Mouse (Mus musculus): ENCODE results near the gene Zbtb40.
A peak's percentile ranks its signal among the peaks of the same experiment; 100 is the strongest.

Gene Zbtb40

DNA sequence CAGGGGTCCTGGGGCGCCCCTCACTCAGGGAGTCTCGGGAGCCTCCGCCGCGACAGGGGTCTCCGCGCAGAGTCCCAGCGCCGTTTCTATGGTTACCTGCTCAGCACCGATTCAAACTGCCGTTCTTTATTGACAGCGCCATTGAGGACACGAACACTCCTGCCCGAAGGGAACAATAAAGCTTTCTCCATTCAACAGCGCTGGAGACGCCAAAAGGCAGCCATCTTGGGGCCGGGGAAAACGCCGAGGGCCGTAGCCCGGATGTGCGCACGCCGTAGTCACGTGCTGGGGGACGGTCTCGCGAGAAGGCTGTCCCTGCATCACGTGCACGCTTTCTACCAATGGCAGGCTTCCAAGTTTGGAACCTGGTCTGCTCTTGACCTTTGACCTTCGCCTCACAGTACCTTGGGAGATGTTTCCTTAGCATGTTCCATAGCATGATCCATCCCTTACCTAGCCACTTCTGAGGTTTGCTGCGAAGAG, at the start of gene Zbtb40:
Gene Zbtb40, minus strand, starts transcription at position 252 of the 483 bp plus-strand sequence.
- DNase-seq (ENCODE audit: low read depth, low spot score) = peak; percentile 96

GRCm38 (mm10) chr4:137097984-137098327, 49.4 kb upstream of the Zbtb40 start:
- DNase-seq (ENCODE audit: low read depth, low spot score) = no peak

DNA sequence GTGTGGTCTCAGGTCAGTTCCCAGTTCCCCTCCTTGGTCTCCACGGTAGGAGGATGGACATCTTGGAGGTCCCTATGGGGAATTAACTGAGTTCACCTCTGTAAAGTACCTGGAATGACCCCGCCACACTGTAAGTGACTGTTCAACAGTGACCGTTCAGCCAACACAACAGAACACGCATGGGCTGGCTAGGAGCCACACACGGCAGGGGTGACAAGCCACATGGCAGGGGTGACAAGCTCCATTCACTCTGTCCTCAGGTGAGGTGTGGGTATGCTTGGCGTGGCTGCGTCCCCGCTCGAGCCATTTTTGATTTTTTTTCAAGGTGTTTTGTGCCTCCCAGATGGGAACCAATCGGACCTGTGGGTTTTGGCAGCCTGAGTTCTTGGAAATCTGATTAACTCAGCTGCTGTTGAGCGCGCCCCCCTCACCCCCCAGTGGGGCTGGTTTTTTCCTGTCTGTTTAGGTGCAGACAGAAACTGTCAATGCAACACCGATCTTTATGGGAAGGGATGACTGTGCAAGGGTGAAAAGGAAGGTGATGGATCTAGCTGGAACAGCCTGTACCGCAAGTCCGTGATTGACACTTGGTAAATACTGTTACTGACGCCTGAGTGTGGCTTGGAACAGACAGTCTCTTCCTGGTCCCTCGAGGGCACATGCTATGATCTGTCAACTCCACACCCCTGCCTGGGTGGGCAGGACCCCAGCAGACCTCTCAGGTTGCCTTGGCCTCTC, 48.8 kb upstream of the Zbtb40 start:
- no peak for DNase-seq (ENCODE audit: low read depth, low spot score)

DNA sequence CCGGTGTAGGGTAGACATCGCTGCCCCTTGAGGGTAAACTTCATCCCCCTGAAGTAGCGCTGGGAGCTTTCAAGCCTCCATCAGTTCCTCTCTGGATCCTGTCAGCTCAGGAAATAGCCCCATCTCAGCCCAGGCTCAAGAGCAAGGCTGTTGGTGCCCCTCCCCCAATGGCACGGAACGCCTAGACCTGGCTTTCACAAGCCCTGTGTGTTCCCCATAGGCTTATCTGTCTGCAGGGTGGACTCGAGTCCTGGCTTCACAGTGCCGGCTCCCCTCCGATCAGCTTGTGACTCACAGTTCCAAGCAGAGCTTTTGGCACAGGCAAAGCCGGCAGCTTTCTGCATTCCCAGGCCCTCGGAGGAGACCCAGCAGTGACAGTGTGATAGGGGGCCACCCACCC, 47.8 kb upstream of the Zbtb40 start:
- no peak for DNase-seq (ENCODE audit: low read depth, low spot score)

DNA sequence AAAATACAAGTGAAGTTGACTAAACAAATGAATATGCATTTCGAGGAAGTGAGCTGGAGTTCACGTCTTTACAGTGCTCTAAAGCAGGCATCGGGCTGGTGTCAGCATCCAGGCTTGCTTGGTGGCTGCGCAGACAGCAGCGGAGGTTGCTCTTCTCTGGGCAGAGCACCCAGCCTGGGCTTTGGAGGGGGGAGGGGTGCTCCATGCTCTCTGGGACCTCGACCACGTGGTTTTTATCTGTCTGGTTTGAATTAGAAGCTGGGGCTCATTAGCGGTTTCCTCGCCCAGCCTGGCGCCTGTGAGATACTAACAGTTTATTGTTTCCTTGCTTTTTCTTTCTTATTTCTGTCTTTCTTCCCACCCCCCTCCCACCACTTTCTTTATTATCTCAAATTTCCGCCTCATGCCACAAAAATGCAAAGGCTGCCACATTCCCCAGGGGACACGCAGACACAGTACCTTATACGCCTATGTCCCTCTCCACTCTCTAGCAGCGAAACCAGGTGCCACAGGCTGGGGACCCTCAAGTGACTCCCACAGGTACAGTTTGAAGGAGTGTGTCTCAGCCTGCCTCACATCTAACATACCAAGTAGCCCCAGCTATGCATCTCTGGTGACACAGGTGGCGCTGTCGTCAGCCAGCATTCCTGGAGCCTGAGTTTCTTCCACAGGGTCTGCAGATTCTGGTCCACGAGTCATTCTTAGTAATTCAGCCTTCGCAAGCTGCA, 36.6 kb upstream of the Zbtb40 start:
- no peak for DNase-seq (ENCODE audit: low read depth, low spot score)

DNA sequence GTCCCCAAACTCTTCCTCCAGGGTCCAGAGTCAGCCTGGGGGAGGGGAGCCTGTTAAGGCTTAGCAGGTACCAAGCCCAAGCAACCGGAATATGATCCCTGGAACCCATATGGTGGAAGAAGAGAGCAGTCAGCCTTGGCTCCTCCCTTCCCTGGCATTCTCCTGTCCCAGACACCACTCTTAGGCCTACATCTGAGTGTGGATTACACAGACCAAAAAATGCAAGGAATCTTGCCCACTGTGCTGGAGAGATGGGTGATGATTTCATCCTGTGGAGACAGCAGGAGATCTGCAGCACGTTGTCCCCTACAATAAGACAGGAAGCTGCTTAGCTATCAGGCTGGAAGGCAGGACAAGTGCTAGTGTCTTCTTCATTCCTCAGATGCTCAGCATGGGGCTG, 34.3 kb upstream of the Zbtb40 start:
- no peak for DNase-seq (ENCODE audit: low read depth, low spot score)

DNA sequence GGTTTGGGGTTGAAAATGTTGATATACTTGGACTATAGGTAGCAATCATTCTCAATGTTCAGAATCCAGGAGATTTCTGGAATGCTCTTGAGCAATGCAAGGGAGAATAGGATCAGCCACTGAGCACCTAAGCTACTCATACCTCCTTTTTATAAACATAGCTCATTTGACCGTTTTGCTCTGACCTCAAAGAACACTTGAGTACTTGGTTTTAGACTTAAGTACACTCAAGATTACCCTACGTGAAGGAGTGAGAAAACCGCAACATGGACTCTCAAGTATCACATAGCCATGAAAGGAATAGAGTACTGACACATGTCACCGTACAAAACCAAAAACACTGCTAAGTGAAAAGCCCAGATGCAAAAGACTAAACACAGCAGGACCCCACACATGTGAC, 32.8 kb upstream of the Zbtb40 start:
- DNase-seq (ENCODE audit: low read depth, low spot score) = no peak

DNA sequence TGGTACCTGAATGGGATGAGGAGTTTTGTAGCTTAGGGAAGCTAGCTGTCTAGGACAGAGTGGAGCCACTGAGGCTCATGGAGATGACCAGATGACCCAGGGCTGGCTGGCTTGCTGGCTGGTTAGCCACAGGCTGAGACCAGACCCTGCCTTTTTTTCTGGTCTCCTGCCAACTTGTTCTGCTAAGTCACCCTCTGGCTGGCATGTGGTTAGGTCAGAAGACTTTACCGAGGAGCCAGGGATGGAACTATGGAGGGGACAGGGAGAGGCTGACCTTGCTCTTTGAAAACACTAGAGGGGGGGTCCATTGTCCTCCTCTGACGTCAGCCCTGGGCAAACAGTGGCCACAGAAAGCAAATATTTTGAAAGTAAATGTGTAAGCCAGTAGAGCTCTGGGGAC, 28.6 kb upstream of the Zbtb40 start:
- no peak for DNase-seq (ENCODE audit: low read depth, low spot score)

GRCm38 (mm10) chr4:137071204-137071603, 22.6 kb upstream of the Zbtb40 start:
- no peak for DNase-seq (ENCODE audit: low read depth, low spot score)

DNA sequence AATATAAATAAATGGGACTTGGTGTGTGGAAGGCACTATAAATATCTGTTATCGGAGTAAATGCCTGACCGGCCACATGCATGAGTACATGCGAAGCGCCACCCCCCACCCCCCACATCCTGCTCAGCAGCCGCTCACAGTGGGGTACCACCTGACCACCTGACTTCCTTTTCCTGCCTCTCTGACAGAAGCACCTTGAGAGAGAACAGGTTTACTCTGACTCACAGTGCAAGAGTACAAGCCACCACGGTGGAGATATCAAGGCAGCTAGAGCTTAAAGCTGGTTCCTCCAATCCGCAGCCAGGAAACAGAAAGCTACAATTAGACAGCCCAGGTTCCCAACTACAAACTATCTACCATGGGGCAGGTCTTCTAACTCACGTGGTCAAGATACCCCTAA, 19.9 kb upstream of the Zbtb40 start:
- DNase-seq (ENCODE audit: low read depth, low spot score) = no peak

GRCm38 (mm10) chr4:137065846-137066245, 17.2 kb upstream of the Zbtb40 start:
- DNase-seq (ENCODE audit: low read depth, low spot score) = no peak

DNA sequence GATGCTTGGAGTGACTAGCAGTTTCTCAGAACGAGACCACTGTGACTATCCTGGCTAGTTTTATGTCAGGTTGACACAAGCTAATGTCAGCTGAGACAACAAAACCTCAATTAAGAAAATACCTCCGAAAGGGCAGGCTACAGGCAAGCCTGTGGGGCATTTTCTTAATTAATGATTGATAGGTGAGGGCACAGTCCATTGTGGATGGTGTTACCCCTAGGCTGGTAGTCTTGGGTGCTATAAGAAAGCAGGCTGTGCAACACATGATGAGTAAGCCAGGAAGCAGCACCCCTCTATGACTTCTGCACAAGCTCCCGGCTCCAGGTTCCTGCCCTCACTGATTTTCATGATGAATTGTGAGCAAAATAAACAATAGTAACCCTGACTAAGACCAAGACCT, 6.3 kb upstream of the Zbtb40 start:
- no peak for DNase-seq (ENCODE audit: low read depth, low spot score)

DNA sequence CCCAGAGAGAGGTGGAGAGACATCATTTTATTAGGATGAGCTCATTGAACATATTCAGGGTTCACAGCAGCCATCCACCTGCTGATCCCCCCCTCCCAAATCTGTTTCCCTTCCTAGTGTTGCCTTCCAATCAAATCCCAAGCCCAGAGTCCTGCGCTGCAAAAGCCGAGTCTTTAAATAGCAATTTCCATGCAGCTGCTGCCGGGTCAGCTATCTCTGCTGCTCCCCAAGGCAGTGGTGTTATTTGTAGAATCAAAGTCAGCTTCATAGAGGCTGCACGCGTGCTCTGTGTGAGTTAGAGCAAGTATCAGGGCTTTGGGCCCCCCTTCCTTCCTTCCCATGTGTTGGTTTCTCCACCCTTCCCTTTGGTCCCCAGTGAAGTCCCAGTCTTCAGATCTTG, 5.2 kb upstream of the Zbtb40 start:
- no peak for DNase-seq (ENCODE audit: low read depth, low spot score)

GRCm38 (mm10) chr4:137047840-137048549, 606 bp downstream of the Zbtb40 start:
- DNase-seq (ENCODE audit: low read depth, low spot score) = no peak

GRCm38 (mm10) chr4:137046110-137046509, 2.5 kb downstream of the Zbtb40 start:
- DNase-seq (ENCODE audit: low read depth, low spot score) = no peak

DNA sequence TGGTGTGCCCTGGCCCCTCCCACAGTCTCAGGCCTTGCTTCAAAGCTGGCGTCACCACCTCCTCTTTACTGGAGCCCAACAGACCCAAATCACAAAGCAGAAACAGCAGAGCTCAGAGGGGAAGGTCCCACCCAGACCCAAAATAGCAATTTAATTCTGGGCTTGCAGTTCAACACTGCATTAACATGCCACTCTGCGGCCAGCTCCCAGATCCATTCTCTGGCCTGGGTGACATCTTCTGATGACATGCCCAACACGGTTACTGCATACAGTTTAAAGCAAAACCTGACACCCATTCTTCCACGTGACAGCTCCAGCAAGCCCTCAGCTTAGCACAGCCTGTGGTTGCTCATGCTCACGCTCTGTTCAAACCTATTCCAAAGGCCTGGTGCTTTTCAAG, 4.1 kb downstream of the Zbtb40 start:
- no peak for DNase-seq (ENCODE audit: low read depth, low spot score)

DNA sequence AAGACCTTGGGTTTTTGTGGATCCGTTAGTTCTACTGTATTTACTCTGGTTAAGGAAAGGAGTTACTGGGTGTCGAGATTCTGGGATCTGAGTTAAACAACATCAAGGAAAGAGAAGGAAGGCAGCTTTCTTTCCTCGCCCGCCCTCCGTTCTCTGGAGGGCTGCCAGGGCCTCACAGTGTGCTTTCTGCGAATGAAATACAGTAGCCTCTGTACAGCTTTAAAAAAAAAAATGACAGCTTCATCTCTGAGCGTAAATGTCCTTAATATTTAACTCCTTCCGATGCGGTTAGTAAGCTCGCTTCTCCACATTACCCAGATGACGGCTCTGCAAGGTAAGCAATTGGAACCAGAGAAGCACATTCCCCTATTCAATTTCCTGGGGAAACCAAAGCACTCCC, 4.8 kb downstream of the Zbtb40 start:
- no peak for DNase-seq (ENCODE audit: low read depth, low spot score)

DNA sequence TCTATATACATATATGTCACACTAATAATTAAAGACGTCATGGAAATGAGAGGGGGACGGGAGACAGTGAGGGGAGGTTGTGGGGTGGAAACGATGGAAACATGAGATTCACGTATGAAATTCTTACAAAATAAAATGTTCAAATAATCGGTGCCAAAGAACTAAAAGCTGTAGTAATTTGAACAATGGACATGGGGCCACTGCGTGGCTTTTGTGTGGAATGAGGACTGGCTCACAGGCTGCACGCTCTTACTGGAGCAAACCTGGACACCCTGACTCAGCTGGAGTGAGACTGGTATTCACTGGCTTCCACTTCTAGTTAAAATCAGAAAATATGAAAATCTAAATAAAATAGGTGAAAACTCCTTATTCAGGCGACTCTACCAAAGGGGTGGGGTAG, 6.6 kb downstream of the Zbtb40 start:
- DNase-seq (ENCODE audit: low read depth, low spot score) = no peak

DNA sequence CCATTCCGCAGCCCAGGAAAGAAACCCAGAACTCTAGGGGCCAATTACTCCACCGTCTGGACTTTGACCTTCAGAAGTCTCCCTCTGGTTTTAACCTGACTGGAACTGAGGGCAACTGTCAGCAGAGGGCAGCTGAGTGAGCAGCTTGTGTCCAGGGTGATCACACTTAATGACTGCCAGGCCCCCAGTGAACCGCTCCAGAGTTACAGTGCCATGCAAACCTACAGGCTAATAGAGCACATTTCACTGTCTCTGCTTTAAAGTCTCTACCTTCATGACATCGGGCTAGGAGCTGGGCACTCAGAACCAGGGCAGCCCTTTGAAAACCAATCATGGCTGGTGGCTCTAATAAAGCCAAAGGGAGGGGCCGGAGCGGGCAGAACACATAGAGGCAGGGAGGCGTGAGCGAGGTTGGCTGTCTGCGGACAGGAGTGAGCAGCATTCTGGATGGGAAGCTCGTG, 7.4 kb downstream of the Zbtb40 start:
- no peak for DNase-seq (ENCODE audit: low read depth, low spot score)

DNA sequence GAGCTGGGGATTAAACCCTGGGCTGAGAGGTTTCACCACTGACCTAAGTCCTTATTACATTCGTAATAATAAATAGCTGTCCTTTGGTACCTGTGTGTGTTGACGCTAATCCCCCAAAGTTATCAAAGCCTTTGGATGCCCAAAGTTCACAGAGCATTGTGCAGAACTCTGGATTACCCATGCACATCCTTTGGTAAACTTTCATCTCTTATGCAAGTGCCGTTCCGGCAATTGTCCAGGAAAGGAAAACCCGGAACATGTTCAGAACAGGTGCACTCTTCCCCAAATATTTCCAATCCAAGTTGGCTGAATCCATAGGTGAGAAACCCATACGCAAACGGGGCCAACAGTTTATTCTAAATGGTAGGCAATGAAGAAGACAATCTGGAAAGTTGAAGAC, 9.2 kb downstream of the Zbtb40 start:
- no peak for DNase-seq (ENCODE audit: low read depth, low spot score)

DNA sequence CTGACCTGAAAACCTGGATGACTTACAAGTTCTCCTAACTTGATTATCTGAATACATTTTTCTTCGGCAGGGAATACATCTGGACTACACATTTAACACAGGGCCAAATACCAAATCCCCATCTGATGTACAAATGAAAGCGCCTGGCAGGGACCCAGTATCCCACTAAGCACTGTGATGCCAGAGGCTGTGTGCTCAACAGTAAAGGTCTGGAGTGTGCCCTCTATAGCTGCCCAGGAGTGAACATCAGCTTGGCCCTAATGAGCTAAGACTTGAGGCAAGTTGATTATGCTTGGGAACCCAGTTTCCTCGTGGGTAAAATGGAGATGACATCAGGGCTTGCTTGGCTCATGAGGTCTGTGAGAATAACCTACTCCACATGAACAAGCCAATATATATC, 10.1 kb downstream of the Zbtb40 start:
- DNase-seq (ENCODE audit: low read depth, low spot score) = no peak

DNA sequence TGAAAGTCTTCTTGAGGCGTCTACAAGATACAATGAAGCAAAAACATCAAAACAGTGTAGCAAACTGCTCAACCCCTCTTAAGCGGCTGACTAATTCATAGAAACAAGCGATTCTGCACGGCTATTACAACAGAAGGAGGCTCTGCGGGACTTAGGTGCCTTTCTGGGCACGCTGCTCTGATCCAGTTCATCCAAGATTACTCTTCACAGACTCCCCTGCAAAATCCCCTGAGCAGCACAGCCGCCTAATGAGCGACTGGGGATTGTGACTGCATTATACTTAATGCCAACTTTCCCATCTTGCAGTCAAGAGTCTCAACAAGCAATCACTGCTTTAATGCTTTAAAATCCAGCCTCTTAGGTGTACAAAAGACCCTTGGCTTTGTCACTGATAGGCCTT, 10.5 kb downstream of the Zbtb40 start:
- DNase-seq (ENCODE audit: low read depth, low spot score) = no peak
